Mouse (Mus musculus) right cerebral cortex, postnatal 4 days (tissue): ENCODE data around the gene Hoxb3.

Experiments
- DNase-seq: peaks from one replicate; pipeline ENCODE4 v3.0.0-alpha.2; 2022

Gene Hoxb3

DNA sequence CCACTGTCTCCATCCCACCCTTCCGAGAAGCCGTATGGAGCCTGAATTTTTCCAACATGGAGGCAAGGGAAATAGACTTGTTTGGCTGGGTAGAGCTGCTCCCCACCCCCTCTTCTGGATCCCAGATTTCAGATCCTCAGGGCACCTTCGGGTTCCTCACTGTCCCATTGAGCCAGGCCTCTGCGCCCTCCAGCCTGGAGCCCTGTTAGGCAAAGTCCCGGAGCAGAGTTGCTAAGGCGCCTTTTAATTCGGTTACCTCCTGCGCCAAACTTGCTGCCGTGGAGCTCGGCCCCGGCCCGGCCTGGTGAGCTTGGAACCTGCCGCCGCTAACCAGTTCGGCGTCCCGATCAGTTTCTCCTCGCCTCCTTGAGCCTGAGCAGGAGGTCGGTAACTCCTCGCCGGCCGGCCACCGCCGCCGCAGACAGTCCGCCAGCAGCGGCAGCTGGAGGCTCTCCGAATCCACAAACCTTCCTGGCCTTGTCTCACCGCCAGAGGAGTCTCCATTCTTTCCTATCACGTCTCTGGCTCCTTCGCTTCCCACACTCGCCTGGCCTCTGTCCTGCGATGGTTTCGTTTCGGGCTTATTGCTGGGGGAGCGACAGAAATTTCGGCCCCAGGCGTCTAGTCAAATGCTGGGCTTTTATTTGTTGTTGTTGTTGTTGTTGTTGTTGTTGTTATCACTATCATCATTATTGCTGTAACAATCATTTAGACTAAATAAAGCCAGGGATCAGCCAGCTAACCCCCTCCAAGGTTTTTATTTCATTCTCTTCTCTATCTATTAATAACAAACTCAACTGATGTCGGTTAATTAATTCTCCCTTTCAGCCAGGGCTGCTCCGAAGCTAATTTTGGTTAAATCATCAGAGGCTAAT lies 18.8 kb downstream of the Hoxb3 start:
- DNase-seq = no peak

DNA sequence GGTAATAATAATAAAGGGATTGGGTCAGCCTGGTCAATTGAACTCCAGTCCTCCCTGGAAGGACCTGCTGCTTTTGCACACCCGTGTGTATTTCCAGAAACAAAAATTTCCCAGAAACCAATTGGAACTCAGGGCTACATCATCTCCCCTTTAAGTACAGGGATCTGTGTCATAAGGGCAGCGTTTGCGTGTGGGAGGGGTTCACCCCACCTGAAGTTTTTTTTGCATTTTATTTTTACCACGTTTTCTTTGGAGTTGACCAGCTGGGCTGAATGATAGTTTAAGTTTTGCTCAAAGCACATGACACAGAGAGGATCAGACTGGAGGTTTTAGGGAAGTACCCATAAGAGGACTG lies 19.4 kb downstream of the Hoxb3 start:
- DNase-seq = no peak

DNA sequence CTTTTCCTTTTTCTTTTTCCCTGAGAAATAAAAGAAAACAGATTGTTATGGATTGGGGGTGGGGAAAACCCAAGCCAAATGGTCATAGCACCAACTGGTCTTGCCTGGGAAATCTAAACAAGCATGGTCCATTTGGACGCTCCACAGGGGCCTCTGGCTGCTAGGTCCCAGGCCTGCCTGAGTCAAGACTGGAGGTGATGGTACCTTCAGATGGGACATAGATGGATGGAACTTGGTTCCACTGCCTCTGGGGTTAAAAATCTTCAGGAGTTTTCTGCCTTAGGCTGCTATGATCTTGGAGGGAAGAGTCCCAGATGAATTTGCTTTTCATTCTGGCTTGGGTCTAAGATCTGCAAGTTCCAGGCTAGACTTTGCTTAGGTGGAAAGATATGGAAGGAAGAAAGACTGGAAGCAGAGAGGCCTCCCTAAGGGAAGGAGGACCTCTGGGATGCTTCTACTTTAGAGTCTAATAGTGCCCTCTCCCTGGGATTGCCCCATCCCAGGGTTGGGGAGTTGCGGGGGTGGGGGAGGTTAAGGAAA lies 20.1 kb downstream of the Hoxb3 start:
- no peak for DNase-seq

DNA sequence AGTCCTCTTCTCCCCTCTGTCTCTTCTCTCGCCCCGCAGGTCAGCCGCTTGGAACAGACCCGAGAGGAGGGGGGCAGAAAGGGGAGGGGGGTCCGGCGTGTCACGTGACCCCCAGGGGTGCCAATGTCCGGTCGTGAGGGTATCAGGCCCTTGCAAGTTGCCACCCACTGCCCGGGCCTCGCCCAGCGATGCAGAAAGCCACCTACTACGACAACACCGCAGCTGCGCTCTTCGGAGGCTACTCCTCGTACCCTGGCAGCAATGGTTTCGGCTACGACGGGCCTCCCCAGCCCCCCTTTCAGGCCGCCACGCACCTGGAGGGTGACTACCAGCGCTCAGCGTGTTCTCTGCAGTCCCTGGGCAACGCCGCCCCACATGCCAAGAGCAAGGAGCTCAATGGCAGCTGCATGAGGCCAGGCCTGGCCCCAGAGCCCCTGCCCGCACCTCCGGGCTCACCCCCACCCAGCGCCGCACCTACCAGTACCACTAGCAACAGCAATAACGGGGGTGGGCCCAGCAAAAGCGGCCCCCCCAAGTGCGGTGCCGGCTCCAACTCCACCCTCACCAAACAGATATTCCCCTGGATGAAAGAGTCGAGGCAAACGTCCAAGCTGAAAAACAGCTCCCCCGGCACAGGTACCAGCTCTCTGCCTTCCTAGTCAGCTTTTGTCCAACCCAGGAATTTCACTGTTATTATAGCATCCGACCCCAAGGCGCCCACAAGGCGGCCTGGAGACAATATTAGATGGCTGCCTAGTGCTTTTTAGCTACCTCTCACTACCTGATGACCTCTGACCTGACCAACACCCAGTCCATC lies 21.1 kb downstream of the Hoxb3 start:
- DNase-seq = no peak

DNA sequence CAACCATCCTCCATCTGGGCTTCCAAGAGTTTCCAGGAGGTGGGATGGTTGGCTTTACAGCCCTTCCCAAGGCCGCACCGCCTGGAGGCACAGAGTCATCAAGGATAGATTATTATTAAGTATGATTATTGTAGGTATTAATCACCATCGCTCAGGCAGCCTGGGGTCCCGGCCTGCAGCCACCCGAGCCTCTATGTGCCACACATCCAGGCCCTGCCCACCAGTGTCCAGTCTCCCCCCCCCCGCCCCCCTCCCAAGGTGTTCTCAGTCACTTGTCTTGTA lies 21.7 kb downstream of the Hoxb3 start:
- no peak for DNase-seq

DNA sequence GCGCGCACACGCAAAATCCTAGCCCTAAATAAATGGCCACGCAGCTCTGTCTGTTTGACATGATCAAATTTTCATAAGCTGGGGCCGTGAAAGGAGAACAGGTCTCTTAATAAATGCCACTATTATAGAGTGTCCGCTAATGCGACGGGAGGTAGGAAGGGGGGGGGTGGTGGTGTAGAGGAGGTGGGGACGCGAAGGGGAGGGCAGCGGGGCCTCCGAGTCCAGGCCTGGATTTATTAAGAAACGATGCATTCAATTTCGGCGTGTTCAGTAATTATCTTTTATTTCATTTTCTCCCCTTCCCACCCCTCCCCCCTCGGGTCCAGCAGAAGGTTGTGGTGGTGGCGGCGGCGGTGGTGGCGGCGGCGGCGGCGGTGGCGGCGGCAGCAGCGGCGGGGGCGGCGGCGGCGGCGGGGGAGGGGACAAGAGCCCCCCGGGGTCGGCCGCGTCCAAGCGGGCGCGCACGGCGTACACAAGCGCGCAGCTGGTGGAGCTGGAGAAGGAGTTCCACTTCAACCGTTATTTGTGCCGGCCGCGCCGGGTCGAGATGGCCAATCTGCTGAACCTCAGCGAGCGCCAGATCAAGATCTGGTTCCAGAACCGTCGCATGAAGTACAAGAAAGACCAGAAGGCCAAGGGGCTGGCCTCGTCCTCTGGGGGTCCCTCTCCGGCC lies 22.2 kb downstream of the Hoxb3 start:
- no peak for DNase-seq

DNA sequence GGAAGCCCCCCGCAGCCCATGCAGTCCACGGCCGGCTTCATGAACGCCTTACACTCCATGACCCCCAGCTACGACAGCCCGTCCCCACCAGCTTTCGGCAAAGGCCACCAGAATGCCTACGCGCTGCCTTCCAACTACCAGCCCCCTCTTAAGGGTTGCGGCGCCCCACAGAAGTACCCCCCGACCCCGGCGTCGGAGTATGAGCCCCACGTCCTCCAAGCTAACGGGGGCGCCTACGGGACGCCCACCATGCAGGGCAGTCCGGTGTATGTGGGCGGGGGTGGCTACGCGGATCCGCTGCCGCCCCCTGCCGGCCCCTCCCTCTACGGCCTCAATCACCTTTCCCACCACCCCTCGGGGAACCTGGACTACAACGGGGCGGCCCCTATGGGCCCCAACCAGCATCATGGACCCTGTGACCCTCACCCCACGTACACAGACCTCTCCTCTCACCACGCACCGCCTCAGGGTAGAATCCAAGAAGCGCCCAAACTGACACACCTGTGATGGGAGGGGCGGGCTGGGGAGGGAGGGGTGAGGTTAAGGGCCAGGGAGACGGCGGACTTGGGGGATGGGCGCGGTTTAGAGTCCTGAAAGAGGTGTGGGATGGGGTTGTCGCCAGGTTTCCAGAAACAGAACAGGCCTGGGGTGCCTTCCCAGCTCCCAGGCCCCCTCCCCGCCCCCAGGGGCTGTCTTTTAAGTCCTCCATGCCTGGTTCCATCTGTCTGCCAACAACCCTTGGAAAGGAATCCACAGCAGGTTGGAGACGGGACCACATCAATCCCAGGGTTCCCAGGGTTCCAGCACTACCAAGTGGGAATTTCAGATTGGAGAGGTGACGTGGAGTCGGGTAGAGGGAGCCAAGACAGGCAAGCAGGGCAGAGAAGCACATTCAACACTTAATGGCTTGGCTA lies 23.0 kb downstream of the Hoxb3 start:
- DNase-seq = no peak

DNA sequence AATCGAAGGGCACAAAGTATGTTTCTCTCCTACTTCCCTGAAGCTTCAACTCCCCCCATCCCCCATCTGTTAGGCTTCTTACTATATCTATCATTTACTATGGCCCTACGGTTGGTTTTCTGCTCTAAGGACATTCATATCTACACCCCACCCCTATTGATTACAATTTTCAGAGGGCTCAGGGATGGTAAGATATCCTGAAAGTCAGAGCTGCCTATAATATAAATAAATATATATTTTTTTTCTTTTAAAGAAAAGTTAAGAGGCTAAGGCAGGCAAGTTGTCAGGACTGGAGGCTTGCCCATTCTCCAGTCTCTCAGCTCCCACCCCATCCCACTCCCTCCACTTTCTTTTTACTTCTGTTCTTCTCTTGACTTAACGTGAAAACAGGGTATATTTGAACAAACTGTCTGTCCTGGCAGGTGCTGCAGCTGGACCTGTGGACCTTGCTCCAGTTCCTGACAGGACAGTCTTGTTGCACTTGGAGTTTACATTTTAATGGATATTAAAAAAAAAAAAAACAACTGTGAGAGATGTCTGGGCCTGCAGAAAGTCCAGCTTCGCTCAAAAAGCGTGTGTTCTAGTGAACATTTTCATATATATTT lies 23.9 kb downstream of the Hoxb3 start:
- DNase-seq = no peak

DNA sequence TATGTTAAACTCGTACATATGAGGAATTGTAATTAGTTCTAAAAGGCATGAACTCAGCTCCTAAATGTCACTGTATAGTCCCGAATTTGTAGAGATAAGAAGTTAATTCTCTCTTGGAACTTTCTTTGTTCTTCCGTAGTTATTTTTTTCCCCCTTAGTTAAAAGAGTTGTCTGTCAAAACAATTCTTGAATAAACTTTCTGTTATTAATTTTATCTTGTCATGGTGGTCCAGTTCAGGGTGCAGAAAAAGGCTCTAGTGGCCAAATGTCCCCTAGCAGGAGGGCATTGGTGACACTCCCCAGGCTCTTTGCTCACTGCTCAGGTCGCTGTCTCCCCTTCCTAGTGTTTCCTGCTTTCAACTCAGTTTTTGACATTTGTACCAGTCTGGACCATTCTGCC lies 24.6 kb downstream of the Hoxb3 start:
- no peak for DNase-seq

DNA sequence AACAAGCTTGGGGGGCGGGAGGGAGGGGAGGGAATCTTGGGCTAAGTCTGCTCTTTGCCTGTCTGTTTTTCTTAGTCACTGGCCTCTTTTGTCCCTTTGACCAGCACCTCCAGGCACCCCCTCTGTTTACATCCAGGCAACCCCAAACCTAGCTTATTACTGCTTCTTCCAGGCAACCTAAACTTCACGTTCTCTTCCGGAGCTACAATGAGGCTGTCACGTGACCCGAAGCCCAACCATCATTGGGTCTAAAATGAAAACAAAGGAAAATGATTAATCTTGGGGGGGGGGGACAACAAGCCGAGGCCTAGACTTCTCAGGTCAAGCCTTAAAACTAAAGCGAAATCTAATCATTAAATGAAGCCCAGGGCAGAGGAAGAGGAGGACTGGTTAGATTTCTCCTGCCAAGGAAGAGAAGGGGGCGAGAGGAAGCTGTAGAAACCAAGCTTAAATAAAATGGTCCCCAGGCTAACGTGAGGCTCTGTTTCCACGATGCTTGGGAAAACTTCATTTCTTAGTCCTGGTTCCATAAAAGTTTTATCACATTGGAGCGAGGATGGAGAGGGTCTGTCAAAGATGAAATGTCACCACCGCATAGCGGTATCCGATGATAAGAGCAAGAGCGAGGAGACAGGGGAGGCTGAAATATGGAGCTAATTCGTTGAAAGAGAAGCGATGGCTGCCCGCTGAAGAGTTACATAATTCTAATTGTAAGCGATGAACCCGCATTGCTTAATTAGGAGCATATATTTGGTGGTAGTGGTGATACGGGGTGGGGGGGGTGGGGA lies 25.2 kb downstream of the Hoxb3 start:
- DNase-seq = no peak

DNA sequence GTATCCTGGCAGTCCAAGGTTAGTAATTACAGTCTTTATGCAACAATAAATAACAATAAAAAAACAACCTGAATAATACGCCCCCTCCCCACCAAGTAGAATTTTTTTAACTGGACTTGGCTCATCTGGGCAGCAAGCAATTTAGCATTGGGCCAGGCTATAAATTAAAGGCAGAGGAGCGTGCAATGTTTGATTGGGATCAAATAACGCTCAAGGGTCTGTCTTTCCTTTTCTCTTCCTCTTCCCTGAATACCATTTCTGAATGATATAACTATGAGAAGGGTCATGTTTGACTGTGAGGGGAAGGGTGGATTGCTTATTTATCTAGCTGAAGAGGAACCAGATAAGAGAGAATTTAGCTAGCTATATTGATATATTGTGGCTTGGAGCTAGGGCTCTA lies 25.9 kb downstream of the Hoxb3 start:
- no peak for DNase-seq

DNA sequence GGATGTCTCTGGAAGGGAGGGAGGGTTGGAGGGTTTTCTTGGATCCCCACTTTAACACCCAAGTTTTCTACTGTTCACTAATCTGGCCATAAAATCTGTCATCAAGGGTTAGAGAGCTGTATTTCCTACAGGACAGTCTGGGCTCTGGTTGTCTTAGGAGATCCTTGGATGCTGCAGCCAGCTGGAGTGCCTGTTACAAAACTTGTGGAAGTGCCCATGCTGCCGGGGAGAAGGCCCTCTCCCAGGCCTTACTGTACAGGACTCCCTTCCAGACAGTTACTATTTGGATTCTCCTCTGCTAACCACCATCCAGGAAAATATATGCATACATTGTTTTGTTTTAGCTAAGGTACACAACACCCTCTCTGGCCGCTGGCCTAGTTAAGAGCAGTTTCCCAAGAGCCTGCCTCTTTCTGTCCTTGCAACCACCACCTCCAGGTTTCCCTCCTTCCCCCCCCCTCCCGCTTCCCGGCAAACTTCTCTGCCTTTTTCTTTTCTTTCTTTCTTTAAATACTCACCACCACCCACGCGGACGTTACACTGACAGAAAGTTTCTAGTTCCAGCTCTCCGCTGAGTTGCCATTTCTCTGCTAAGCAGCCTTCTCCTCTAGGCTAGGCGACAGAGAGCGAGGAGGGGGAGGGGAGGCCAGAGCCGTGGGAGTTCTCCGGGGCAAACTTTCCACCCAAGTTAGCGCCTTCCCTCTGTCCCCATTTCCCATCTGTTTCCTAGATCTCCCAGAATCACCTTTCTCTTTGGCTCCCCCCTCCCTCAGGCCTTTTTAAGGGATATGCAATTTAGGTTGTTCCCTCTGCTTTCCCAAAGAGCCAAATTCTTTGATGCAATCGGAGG lies 26.6 kb downstream of the Hoxb3 start:
- DNase-seq = no peak

DNA sequence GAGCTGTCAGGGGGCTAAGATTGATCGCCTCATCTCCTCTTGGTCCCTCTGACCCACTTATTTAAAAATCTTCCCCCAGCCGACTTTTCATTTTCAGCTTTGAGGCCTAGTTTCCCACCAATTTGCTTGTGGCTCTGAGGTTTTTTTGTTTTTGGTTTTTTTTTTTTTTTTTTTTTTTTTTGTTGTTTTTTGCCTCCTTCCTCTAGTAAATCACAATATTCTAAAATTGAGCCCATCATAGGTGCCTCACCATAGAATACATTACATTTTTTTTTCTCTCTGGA lies 27.2 kb downstream of the Hoxb3 start, which contains the start of gene Hoxb2:
TSS of gene Hoxb2 (plus strand) at position 185 of the 284 bp plus-strand sequence.
- DNase-seq = no peak

DNA sequence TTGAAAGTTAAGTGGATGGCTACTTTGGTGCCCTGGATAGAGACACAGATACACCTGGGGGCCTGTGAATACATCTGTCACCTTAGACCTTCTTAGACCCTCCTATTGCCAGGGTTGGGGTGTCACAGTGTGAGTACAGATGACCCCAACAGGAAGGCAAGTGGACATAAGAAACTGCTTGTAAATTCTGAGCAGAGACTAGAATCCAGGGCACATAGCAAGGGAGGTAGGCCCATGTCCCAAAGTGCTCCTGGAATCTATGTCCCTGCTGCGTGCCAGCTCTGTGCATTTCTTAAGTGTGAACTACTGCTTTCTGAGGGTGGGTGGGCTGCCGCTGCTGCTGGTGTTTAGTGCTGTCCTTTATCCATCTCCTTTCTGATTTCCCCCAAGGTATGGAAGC lies 27.7 kb downstream of the Hoxb3 start:
- DNase-seq = no peak

DNA sequence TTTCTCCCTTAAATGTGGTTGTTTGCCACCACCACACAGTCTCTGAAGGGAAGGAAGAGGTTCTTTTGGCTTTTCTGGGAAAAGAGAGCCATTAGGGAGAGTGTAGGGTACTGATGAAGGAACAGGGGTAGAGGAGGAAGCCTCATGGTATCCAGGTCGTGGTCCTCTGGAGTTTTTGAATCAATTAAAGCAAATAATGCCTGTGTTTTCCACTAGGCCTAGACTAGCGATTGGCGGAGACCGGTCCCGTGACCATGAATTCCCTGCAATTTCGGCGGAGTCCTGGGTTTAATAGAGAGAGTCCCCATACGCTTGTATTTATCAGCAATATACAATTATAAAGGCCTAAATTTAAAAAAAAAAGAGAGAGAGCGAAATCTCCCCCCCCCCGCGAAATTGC lies 28.2 kb downstream of the Hoxb3 start:
- no peak for DNase-seq

DNA sequence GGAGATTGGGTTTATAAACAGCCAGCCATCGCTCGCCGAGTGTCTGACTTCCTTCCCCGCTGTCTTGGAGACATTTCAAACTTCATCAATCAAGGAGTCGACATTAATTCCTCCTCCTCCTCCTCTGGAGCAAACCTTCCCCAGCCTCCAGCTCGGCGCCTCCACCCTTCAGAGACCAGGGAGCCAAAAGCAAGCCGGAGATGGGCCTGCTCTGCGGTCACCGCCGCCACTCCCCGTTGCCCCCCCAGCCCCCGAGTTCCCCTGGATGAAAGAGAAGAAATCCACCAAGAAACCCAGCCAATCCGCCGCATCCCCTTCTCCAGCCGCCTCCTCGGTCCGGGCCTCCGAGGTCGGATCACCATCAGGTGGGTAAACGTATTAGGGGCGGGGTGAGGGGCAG lies 28.7 kb downstream of the Hoxb3 start:
- no peak for DNase-seq

DNA sequence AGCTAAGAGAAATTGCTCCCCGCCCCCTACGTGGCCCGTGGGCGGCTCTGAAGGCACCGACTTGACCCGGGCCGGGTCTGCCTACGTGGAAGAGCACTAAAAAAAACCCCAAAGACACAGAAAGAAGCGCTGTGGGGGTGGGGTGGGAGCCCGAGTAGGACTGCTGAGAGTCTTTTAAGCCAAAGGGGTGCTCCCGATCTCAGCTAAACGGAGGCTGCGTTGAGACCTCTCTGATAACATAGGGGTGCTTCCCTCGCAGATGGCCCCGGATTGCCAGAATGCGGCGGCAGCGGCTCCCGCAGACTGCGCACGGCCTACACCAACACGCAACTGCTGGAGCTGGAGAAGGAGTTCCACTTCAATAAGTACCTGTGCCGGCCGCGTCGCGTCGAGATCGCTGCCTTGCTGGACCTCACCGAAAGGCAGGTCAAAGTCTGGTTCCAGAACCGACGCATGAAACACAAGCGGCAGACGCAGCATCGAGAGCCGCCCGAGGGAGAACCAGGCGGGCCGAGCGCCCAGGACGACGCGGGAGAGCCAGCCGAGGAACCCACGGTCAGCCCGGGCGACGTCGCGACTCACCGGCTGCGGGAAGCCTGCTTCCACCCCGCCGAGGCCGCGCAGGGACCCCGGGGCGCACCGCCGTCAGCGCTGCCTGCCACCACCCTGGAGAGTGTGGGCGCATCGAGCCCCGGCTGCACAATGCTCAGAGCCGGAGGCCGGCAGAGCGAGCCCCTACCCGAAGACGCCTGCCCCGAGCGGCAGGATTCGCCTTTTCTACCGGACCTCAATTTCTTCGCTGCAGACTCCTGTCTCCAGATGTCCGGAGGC lies 29.8 kb downstream of the Hoxb3 start:
- DNase-seq = no peak

DNA sequence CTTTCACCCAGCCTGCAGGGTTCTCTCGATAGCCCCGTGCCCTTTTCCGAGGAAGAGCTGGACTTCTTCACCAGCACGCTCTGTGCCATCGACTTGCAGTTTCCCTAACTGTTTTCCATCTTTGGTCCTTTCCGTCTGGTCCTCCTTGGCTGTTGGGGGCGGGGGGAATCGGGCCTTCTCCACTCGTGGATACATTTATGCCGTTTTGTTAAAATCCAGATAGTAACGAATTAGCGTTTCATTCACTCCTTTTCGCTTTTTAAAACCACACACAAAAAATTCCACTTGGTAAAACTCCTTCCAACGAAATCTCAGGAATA lies 30.4 kb downstream of the Hoxb3 start:
- no peak for DNase-seq

DNA sequence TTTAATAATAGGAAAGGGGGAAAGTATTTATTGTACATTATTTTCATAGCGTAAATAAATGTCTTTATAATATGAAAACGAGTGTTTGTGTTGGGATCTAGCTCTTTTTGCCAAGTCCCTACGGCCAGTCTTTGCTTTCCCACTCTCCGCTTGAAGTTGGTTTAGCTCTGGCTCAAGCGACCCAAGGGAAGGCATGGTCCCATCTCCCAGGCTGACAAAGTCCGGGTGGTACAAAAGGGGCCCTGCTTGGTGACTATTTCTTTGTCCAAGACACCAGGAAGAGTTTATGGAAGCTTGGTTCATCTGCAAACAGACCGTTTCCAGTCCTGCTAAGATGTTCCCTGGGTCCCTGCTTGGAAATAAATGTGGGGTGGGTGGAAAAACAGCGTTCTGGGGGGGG lies 30.8 kb downstream of the Hoxb3 start:
- DNase-seq = no peak

DNA sequence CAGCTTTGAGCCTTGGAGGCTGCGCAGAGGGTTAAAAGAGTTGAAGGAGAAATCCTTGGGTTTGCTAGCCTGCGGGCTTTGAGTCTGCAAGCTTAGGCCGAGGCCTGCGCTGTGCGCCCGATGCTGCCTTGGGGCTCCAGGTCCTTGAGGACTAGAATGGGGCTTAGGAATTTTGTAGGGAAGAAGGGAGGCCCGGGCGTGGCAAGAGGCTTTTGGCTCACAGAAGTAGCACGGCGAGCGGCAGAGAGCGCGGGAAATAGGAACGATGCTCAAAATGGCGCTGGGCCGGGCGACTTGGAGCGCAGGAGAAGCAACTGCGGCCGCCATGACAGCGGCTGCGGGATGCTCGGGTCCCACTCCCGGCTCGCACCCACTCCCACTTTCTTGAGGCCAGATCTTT lies 31.2 kb downstream of the Hoxb3 start:
- DNase-seq = no peak
